Mouse (Mus musculus) stomach, embryonic 16.5 days (tissue): ENCODE measurements around the gene Rps6kl1. TPM values are rescaled to one million over a fixed set of nuclear protein-coding genes. Genes with fewer than 3 reads are reported as not detected.

ENCODE experiments used
- ATAC-seq: fragments of 200-750 bp; cut with Nextera tagmentation; 2 replicates; pipeline ENCODE4 v1.8.0; 2017; ENCODE audit warnings: moderate number of reproducible peaks, moderate TSS enrichment; ENCODE audit not compliant: insufficient read depth, low FRiP score
- H3K27ac ChIP-seq: fragments of 300-500 bp; sonication (generic); 2 replicates; pipeline ENCODE4 v1.5.1; 2014; ENCODE audit warnings: low read length
- H3K27me3 ChIP-seq: fragments of 300-500 bp; sonication (generic); 2 replicates; pipeline ENCODE4 v1.6.1; 2014; ENCODE audit warnings: low read length, control low read depth, mixed read lengths; ENCODE audit not compliant: control insufficient read depth, insufficient read depth
- H3K36me3 ChIP-seq: fragments of 300-500 bp; sonication (generic); 2 replicates; pipeline ENCODE4 v1.6.1; 2014; ENCODE audit warnings: low read length; ENCODE audit not compliant: control insufficient read depth, insufficient read depth
- H3K4me1 ChIP-seq: fragments of 300-500 bp; sonication (generic); 2 replicates; pipeline ENCODE4 v1.6.1; 2014; ENCODE audit warnings: low read length, control low read depth, mixed read lengths; ENCODE audit not compliant: control insufficient read depth, insufficient read depth
- H3K4me2 ChIP-seq: fragments of 300-500 bp; sonication (generic); 2 replicates; pipeline ENCODE4 v1.6.1; 2014; ENCODE audit warnings: low read depth, low read length, mixed read lengths
- H3K4me3 ChIP-seq: fragments of 300-500 bp; sonication (generic); replicated peaks from 2 replicates; pipeline ENCODE4 v1.5.1; 2014; ENCODE audit warnings: mild to moderate bottlenecking, low read length
- H3K9ac ChIP-seq: fragments of 300-500 bp; sonication (generic); 2 replicates; pipeline ENCODE4 v1.6.1; 2014; ENCODE audit warnings: low read length
- H3K9me3 ChIP-seq: fragments of 300-500 bp; sonication (generic); replicated peaks from 2 replicates; pipeline ENCODE4 v1.6.1; 2016; ENCODE audit warnings: low read length, control low read depth; ENCODE audit not compliant: control insufficient read depth
- WGBS: fragments of 180-500 bp; shearing (Covaris S2); extraction: QIAGEN DNeasy Blood & Tissue Kit; methylation state at CpG from one replicate; pipeline ENCODE4 v1.1.7; 2014; 5-methylcytosine and 5-hydroxymethylcytosine counted together
- polyA plus RNA-seq: library from polyadenylated mRNA; unstranded; fragments of >200 nt; fragmentation: Nextera tagmentation; extraction: Ambion mirVana; gene quantifications from 2 replicates; pipeline ENCODE4 v1.2.1, GENCODE M21; 2015

The Rps6kl1 gene
- polyA plus RNA-seq, 1 experiment from 2014 or later: 1.8 TPM

DNA sequence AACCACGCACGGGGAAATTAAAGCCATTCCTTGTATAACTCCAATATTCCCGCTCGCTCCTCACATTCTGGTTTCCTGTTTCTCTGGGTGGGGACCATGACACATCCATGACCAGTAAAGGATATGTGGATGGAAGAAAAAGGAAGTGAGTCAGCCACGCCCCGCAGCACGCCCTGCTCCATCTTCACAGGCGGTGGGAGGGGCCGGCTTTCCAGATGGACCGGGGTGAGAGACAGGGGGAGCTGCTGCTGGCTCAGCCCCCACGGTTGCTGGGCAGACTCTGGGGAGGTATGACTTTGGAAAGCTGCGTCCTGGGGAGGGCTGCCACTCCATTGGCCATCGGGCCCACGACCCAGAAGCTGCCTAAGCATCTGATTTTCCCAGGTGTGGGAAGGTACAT, 57.1 kb downstream of the Rps6kl1 start:
- ATAC-seq: peak; percentile 70; the same call in 1 of the 2 replicates
- Histone ChIP-seq H3K4me2 (peak overlapping the region; percentile 11; the same call in 1 of the 2 replicates), H3K27me3 (no peaks in the 10 kb centered on the region), H3K9me3 (0 out of 2 replicates have a peak, but pooled peaks cover 2% of the 10 kb centered on the region), H3K4me3 (no peak overlapping the region), H3K9ac (0 out of 2 replicates have a peak overlapping the region, but pooled peaks have one; percentile 8), H3K4me1 (0 out of 2 replicates have a peak, but pooled peaks cover 4% of the 10 kb centered on the region), H3K36me3 (no peaks in the 10 kb centered on the region), H3K27ac (no peak overlapping the region)
- WGBS: 22% methylated on average over 14 of the region's 14 CpGs

DNA sequence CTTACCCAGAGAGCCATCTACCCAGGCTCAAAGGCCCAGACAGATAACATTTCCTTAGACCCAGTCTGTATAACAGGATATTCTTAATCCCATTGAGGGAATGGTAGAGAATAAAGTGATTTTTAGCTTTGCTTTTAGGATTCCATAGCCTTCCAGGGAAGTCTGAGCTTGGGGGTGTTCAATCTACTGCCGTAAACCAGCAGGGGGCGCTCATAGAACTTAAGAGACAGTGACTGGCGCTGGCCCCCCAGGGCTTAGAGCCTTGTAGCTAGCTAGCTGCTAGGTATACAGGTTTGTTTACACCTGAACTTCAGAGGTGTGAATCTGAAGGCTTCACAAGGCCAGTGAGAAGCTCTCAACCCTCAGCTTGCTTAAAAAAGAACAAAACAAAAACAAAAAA, 58.9 kb downstream of the Rps6kl1 start:
- H3K27ac ChIP-seq: no peak overlapping the region
- no peak overlapping the region for H3K9ac ChIP-seq
- no peak overlapping the region for H3K4me2 ChIP-seq
- no peak overlapping the region for H3K4me3 ChIP-seq
- peaks cover 14% of the 10 kb centered on the region; the same call in 1 of the 2 replicates for H3K36me3 ChIP-seq
- ATAC-seq: no peak
- 0 out of 2 replicates have a peak, but pooled peaks cover 2% of the 10 kb centered on the region for H3K9me3 ChIP-seq
- 0 out of 2 replicates have a peak, but pooled peaks cover 4% of the 10 kb centered on the region for H3K4me1 ChIP-seq
- no peaks in the 10 kb centered on the region for H3K27me3 ChIP-seq
- WGBS: 5% methylated on average over 3 of the region's 3 CpGs

DNA sequence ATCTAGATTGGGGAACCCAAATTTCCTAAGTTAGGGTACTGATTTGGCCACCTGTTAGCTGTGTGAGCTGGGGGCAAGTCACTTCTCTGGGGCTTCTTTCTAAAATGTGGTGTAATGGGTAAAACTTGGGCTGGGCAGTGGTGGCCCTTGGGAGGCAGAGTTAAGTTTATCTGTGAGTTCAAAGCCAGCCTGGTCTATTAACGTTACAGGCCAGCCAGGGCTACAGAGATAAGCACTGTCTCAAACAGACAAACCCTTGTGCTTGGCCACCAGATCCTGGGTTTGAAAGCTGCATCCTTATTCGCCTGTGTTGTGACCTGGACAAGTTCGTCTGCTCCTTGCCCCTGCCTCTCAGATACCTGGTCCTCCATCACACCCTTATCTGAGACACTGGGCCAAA, 59.9 kb downstream of the Rps6kl1 start:
- no peak for ATAC-seq
- Histone ChIP-seq H3K9me3 (0 out of 2 replicates have a peak, but pooled peaks cover 2% of the 10 kb centered on the region), H3K4me2 (no peak overlapping the region), H3K27ac (no peak overlapping the region), H3K4me3 (no peak overlapping the region), H3K9ac (no peak overlapping the region), H3K36me3 (peaks cover 20% of the 10 kb centered on the region; the same call in 1 of the 2 replicates), H3K27me3 (no peaks in the 10 kb centered on the region), H3K4me1 (0 out of 2 replicates have a peak, but pooled peaks cover 4% of the 10 kb centered on the region)
- WGBS: 75% methylated on average over 3 of the region's 3 CpGs

DNA sequence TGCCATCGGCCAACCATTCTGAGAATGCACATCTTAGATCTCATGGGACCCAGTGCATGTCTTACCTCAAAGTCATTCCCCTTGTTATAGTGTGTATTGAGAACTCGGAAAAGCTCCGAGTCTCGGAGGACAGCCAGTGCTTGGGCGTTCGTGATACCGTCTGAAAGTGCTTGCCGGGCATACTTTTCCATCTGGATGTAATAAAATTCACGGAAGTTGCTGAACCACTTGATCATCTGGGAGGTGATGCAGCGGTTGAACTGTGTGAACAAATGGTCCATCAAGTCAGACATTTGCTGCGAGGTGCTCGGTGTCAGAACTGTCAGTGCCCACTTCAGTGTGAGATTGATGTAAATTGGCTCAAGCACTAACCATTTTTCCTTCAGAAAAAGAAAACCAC, 63.2 kb downstream of the Rps6kl1 start:
- no peak overlapping the region for H3K27ac ChIP-seq
- no peaks in the 10 kb centered on the region for H3K27me3 ChIP-seq
- H3K4me2 ChIP-seq: no peak overlapping the region
- 91% methylated on average over 12 of the region's 12 CpGs for WGBS
- no peak overlapping the region for H3K4me3 ChIP-seq
- ATAC-seq: no peak
- H3K9me3 ChIP-seq: 0 out of 2 replicates have a peak, but pooled peaks cover 2% of the 10 kb centered on the region
- H3K4me1 ChIP-seq: no peaks in the 10 kb centered on the region
- peaks cover 20% of the 10 kb centered on the region; the same call in 1 of the 2 replicates for H3K36me3 ChIP-seq
- no peak overlapping the region for H3K9ac ChIP-seq

Other genes with a start within 250 kb of the Rps6kl1 start
- 114 and 119 TPM in 2 replicates for gene Fcf1, start 180.4 kb downstream of the Rps6kl1 start, polyA plus RNA-seq
- 11.8 and 12.4 TPM in 2 replicates for gene Arel1, start 180.4 kb downstream of the Rps6kl1 start, polyA plus RNA-seq
- gene Ylpm1, start 154.9 kb downstream of the Rps6kl1 start, polyA plus RNA-seq: 22.3 and 23.1 TPM in 2 replicates
- gene Prox2, start 40.5 kb downstream of the Rps6kl1 start, polyA plus RNA-seq: 2.9 and 3.0 TPM in 2 replicates
- 113 TPM in 2 replicates for gene Dlst, start 40.4 kb downstream of the Rps6kl1 start, polyA plus RNA-seq
- 14.9 and 16.3 TPM in 2 replicates for gene Pgf, start 26.5 kb upstream of the Rps6kl1 start, polyA plus RNA-seq
- gene Eif2b2, start 68.2 kb upstream of the Rps6kl1 start, polyA plus RNA-seq: 72.9 and 82.5 TPM in 2 replicates
- gene Mlh3, start 119.3 kb upstream of the Rps6kl1 start, polyA plus RNA-seq: 6.6 and 8.4 TPM in 2 replicates
- gene Acyp1, start 137.2 kb upstream of the Rps6kl1 start, polyA plus RNA-seq: 39.5 and 50.6 TPM in 2 replicates
- 2.0 and 2.1 TPM in 2 replicates for gene Zc2hc1c, start 137.3 kb upstream of the Rps6kl1 start, polyA plus RNA-seq
- 16.8 and 17.1 TPM in 2 replicates for gene Nek9, start 188.1 kb upstream of the Rps6kl1 start, polyA plus RNA-seq
- 383 and 401 TPM in 2 replicates for gene Tmed10, start 223.6 kb upstream of the Rps6kl1 start, polyA plus RNA-seq